Mouse (Mus musculus) megakaryocyte, embryonic 14.5 days (primary cell): Measurements from ENCODE around the gene Prorsd1. TPM values are rescaled to one million over a fixed set of nuclear protein-coding genes. Genes with fewer than 3 reads are reported as not detected.

Source experiments
- H3K27me3 ChIP-seq: replicated peaks from 2 replicates; pipeline ENCODE3; 2012; ENCODE audit warnings: inconsistent platforms
- H3K36me3 ChIP-seq: replicated peaks from 2 replicates; pipeline ENCODE3; 2012; ENCODE audit warnings: low read length, inconsistent platforms, mixed read lengths
- H3K4me1 ChIP-seq: 2 replicates; pipeline ENCODE4 v1.6.1; 2012; ENCODE audit warnings: inconsistent platforms
- H3K4me3 ChIP-seq: replicated peaks from 2 replicates; pipeline ENCODE3; 2012; ENCODE audit warnings: moderate library complexity, mild to moderate bottlenecking, inconsistent platforms
- H3K9me3 ChIP-seq: 2 replicates; pipeline ENCODE4 v1.6.1; 2012; ENCODE audit warnings: inconsistent platforms
- FLI1 ChIP-seq: IDR thresholded peaks from 2 replicates; pipeline ENCODE4 v1.6.1; 2012; ENCODE audit warnings: low read length, inconsistent platforms, mixed read lengths
- GATA1 ChIP-seq: IDR thresholded peaks from 3 replicates; pipeline ENCODE4 v1.6.1; 2012; ENCODE audit warnings: mixed read lengths, low read length, inconsistent platforms, borderline replicate concordance
- polyA plus RNA-seq: library from polyadenylated mRNA; stranded (reverse); fragments of >175 nt; gene quantifications from 2 replicates; pipeline ENCODE4 v1.2.3, GENCODE M21; 2012; ENCODE audit warnings: low replicate concordance; ENCODE audit not compliant: insufficient read depth

Prorsd1 gene
- polyA plus RNA-seq, 1 experiment = 7.7 TPM

- H3K4me1 ChIP-seq = peaks cover 3% of the 10 kb centered on the region; the same call in 1 of the 2 replicates
- no peaks in the 10 kb centered on the region for H3K27me3 ChIP-seq
- no peak overlapping the region for H3K4me3 ChIP-seq
- H3K36me3 ChIP-seq = peaks cover 72% of the 10 kb centered on the region
- TF ChIP-seq GATA1 (no peak), FLI1 (no peak)
- H3K9me3 ChIP-seq = no peaks in the 10 kb centered on the region
These were observed 17.9 kb downstream of the Prorsd1 start for GRCm38 (mm10) chr11:29496962-29497361.

GRCm38 (mm10) chr11:29493135-29493534 lies 21.7 kb downstream of the Prorsd1 start:
- Histone ChIP-seq H3K4me3 (no peak overlapping the region), H3K36me3 (peaks cover 73% of the 10 kb centered on the region), H3K4me1 (0 out of 2 replicates have a peak, but pooled peaks cover 3% of the 10 kb centered on the region), H3K9me3 (no peaks in the 10 kb centered on the region), H3K27me3 (no peaks in the 10 kb centered on the region)
- TF ChIP-seq FLI1 = no peak
- no peak for TF ChIP-seq GATA1

GRCm38 (mm10) chr11:29474676-29475075 lies 40.2 kb downstream of the Prorsd1 start:
- H3K4me1 ChIP-seq = no peaks in the 10 kb centered on the region
- no peak overlapping the region for H3K4me3 ChIP-seq
- TF ChIP-seq GATA1 (no peak), FLI1 (no peak)
- H3K9me3 ChIP-seq = no peaks in the 10 kb centered on the region
- no peaks in the 10 kb centered on the region for H3K27me3 ChIP-seq
- peaks cover 40% of the 10 kb centered on the region for H3K36me3 ChIP-seq

Other genes with a start within 250 kb of the Prorsd1 start
- 4.2 and 7.3 TPM in 2 replicates for gene Ccdc88a, start 141.4 kb downstream of the Prorsd1 start, polyA plus RNA-seq
- 2.6 TPM in 1 of 2 replicates, not detected in the other for gene Mtif2, start 11.4 kb upstream of the Prorsd1 start, polyA plus RNA-seq
- gene Clhc1, start 32.9 kb upstream of the Prorsd1 start, polyA plus RNA-seq = not detected in 2 replicates
- 9.5 and 110 TPM in 2 replicates for gene Rps27a, start 33.1 kb upstream of the Prorsd1 start, polyA plus RNA-seq
- 295 and 641 TPM in 2 replicates for gene Rtn4, start 177.9 kb upstream of the Prorsd1 start, polyA plus RNA-seq